Mouse (Mus musculus) kidney, postnatal 0 days (tissue): Measurements from ENCODE around the gene Tysnd1. TPM values are rescaled to one million over a fixed set of nuclear protein-coding genes. Genes with fewer than 3 reads are reported as not detected.
A peak's percentile ranks its signal among the peaks of the same experiment; 100 is the strongest.

Experiments used
- ATAC-seq: fragments of 200-750 bp; cut with Nextera tagmentation; replicated peaks from 2 replicates; pipeline ENCODE4 v1.8.0; 2017; ENCODE audit warnings: low read depth, moderate number of reproducible peaks, moderate TSS enrichment, moderate library complexity; ENCODE audit not compliant: low FRiP score
- DNase-seq: peaks from one replicate; pipeline ENCODE4 v3.0.0-alpha.2; 2016; ENCODE audit warnings: low spot score
- H3K27ac ChIP-seq: fragments of 300-500 bp; sonication (generic); 2 replicates; pipeline ENCODE4 v1.5.1; 2014; ENCODE audit warnings: mild to moderate bottlenecking
- H3K27me3 ChIP-seq: fragments of 300-500 bp; sonication (generic); 2 replicates; pipeline ENCODE4 v1.6.1; 2014; ENCODE audit warnings: low read length, mixed read lengths; ENCODE audit not compliant: insufficient read depth
- H3K36me3 ChIP-seq: fragments of 300-500 bp; sonication (generic); 2 replicates; pipeline ENCODE4 v1.6.1; 2014; ENCODE audit warnings: low read length, mixed read lengths; ENCODE audit not compliant: insufficient read depth
- H3K4me1 ChIP-seq: fragments of 300-500 bp; sonication (generic); replicated peaks from 2 replicates; pipeline ENCODE4 v1.6.1; 2014; ENCODE audit warnings: antibody characterized with exemption, low read length, mixed read lengths; ENCODE audit not compliant: insufficient read depth
- H3K4me2 ChIP-seq: fragments of 300-500 bp; sonication (generic); 2 replicates; pipeline ENCODE4 v1.6.1; 2014; ENCODE audit warnings: mild to moderate bottlenecking, low read length, moderate library complexity, mixed read lengths
- H3K4me3 ChIP-seq: fragments of 300-500 bp; sonication (generic); replicated peaks from 2 replicates; pipeline ENCODE4 v1.5.1; 2014; ENCODE audit warnings: low read depth, low read length
- H3K9ac ChIP-seq: fragments of 300-500 bp; sonication (generic); 2 replicates; pipeline ENCODE4 v1.6.1; 2014; ENCODE audit warnings: low read depth, low read length
- H3K9me3 ChIP-seq: fragments of 300-500 bp; sonication (generic); replicated peaks from 2 replicates; pipeline ENCODE4 v1.6.1; 2016; ENCODE audit warnings: low read length, inconsistent platforms, mixed read lengths
- CTCF ChIP-seq: IDR thresholded peaks from 2 replicates; pipeline ENCODE4 v1.5.1; 2016; ENCODE audit warnings: antibody characterized with exemption, low read depth, mild to moderate bottlenecking, moderate library complexity
- WGBS: fragments of 180-500 bp; shearing (Covaris S2); extraction: QIAGEN DNeasy Blood & Tissue Kit; methylation state at CpG from one replicate; pipeline ENCODE4 v1.1.7; 2014; 5-methylcytosine and 5-hydroxymethylcytosine counted together
- polyA plus RNA-seq: library from polyadenylated mRNA; unstranded; fragments of >200 nt; fragmentation: Nextera tagmentation; extraction: Ambion mirVana; gene quantifications from 2 replicates; pipeline ENCODE4 v1.2.1, GENCODE M21; 2015

Gene Tysnd1
- polyA plus RNA-seq, 1 experiment from 2014 or later = 49.6 TPM

DNA sequence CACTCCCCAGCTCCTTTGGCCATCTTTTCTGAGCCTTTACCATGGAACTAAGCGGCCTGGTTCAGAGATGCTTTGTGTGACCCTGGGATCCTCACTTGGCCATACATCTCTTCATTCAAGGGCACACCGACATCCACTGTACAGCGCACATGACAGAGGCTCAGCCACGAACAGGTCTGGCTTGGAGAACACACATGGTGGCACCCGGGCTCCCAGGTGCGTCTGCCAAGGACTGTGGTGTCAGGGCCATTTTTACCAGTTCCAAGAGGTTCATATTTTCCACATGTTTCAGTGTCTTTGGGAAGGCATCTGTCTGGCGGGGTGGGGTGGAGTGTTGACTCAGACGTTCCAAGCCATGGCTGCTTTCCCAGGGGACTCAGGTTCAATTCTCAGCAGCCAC is 47.0 kb downstream of the Tysnd1 start:
- Histone ChIP-seq H3K36me3 (peaks cover 67% of the 10 kb centered on the region), H3K4me3 (no peak overlapping the region)
- no peak for ATAC-seq

DNA sequence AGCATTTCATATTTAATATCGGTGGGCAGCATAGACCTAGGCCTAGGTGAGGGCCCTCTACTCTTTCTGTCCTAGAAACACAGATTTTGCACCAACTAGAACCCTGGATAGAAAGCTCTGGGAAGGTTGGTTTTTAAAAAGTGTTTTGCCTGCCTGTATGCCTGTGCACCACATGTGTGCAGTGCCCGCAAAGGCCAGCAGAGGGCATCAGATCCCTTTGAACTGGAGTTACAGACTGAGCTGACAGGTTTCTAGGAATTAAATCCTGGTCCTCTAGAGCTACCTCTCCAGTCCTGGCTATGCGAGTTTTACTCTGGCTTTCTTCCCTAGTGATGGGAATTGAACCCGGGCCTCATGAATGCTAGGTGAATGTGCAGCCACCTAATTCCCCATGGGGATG is 49.8 kb downstream of the Tysnd1 start:
- Histone ChIP-seq H3K9ac (no peak overlapping the region), H3K4me1 (no peaks in the 10 kb centered on the region), H3K4me2 (no peak overlapping the region), H3K27me3 (no peaks in the 10 kb centered on the region), H3K9me3 (no peaks in the 10 kb centered on the region), H3K27ac (no peak overlapping the region), H3K36me3 (peaks cover 58% of the 10 kb centered on the region), H3K4me3 (no peak overlapping the region)
- peak; percentile 67 for TF ChIP-seq CTCF
- ATAC-seq (no peak), DNase-seq (peak; percentile 11)
- WGBS = 89% methylated on average over 4 of the region's 4 CpGs

More for the DNA sequence above, 47.0 kb downstream of the Tysnd1 start:
- H3K4me2 ChIP-seq = no peak overlapping the region
- WGBS = 95% methylated on average over 8 of the region's 8 CpGs
- no peaks in the 10 kb centered on the region for H3K27me3 ChIP-seq
- no peak overlapping the region for H3K27ac ChIP-seq
- H3K9me3 ChIP-seq = no peaks in the 10 kb centered on the region
- H3K9ac ChIP-seq = no peak overlapping the region
- no peaks in the 10 kb centered on the region for H3K4me1 ChIP-seq
- no peak for TF ChIP-seq CTCF
- no peak for DNase-seq

DNA sequence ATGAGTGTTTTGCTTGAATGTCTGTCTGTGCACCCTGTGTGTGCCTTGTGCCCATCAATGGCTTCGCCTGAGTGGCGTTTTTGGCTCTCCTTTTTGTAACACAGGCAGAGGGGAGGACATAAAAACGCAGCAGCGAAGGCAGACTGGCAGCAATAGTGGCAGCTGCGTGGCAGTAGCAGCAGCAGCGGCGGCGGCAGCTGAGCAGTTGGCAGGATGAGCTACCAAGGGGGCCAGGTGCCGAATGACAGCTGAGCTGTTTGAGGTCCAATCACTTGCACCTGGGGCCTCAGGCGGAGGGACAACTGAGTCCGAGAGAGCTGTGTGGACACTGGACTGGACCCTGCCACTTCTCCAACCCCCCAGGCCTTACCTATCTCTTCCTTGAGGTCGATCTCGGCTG is 52.0 kb downstream of the Tysnd1 start:
- 91% methylated on average over 13 of the region's 13 CpGs for WGBS
- ATAC-seq (no peak), DNase-seq (no peak)
- H3K9me3 ChIP-seq = no peaks in the 10 kb centered on the region
- H3K9ac ChIP-seq = no peak overlapping the region
- no peaks in the 10 kb centered on the region for H3K27me3 ChIP-seq
- no peaks in the 10 kb centered on the region for H3K4me1 ChIP-seq
- H3K36me3 ChIP-seq = peaks cover 57% of the 10 kb centered on the region
- TF ChIP-seq CTCF = no peak
- no peak overlapping the region for H3K27ac ChIP-seq
- H3K4me3 ChIP-seq = no peak overlapping the region
- no peak overlapping the region for H3K4me2 ChIP-seq

GRCm38 (mm10) chr10:61750014-61750413 is 54.7 kb downstream of the Tysnd1 start:
- WGBS = 80% methylated on average over 9 of the region's 9 CpGs
- DNase-seq (no peak), ATAC-seq (no peak)
- no peak for TF ChIP-seq CTCF
- H3K4me1 ChIP-seq = no peaks in the 10 kb centered on the region
- H3K27ac ChIP-seq = no peak overlapping the region
- no peak overlapping the region for H3K4me3 ChIP-seq
- H3K9ac ChIP-seq = no peak overlapping the region
- H3K36me3 ChIP-seq = peaks cover 49% of the 10 kb centered on the region
- no peaks in the 10 kb centered on the region for H3K9me3 ChIP-seq
- H3K4me2 ChIP-seq = no peak overlapping the region
- H3K27me3 ChIP-seq = no peaks in the 10 kb centered on the region

- H3K4me3 ChIP-seq = no peak overlapping the region
- peak overlapping the region; percentile 60 for H3K27ac ChIP-seq
- DNase-seq = peak; percentile 54
- H3K9ac ChIP-seq = no peak overlapping the region
- no peaks in the 10 kb centered on the region for H3K27me3 ChIP-seq
- H3K4me2 ChIP-seq = no peak overlapping the region
- no peaks in the 10 kb centered on the region for H3K9me3 ChIP-seq
- no peak for TF ChIP-seq CTCF
- no peaks in the 10 kb centered on the region for H3K4me1 ChIP-seq
- WGBS = 74% methylated on average over 20 of the region's 20 CpGs
- peak; percentile 74 for ATAC-seq
- H3K36me3 ChIP-seq = peaks cover 36% of the 10 kb centered on the region
Observed at GRCm38 (mm10) chr10:61751534-61752219, 56.4 kb downstream of the Tysnd1 start.

Other genes starting within 250 kb of the Tysnd1 start
- 72.2 and 75.0 TPM in 2 replicates for gene Eif4ebp2, start 242.9 kb upstream of the Tysnd1 start, polyA plus RNA-seq
- 5.7 and 6.4 TPM in 2 replicates for gene Lrrc20, start 219.7 kb upstream of the Tysnd1 start, polyA plus RNA-seq
- gene Npffr1, start 100.0 kb upstream of the Tysnd1 start, polyA plus RNA-seq = 0.09 and 0.14 TPM in 2 replicates
- 111 and 121 TPM in 2 replicates for gene Ppa1, start 47.0 kb upstream of the Tysnd1 start, polyA plus RNA-seq
- 184 and 205 TPM in 2 replicates for gene Sar1a, start 15.2 kb upstream of the Tysnd1 start, polyA plus RNA-seq
- 21.4 and 22.1 TPM in 2 replicates for gene Aifm2, start 19.7 kb downstream of the Tysnd1 start, polyA plus RNA-seq
- gene H2afy2, start 88.6 kb downstream of the Tysnd1 start, polyA plus RNA-seq = 83.0 and 87.4 TPM in 2 replicates